Mouse (Mus musculus) olfactory bulb, adult 2 months (tissue): ENCODE measurements around the gene Olfr826.

Source experiments
- CTCF ChIP-seq: fragments of 200-500 bp; IDR thresholded peaks from 2 replicates; pipeline ENCODE4 v1.5.1; 2012; ENCODE audit warnings: low read depth, mild to moderate bottlenecking, low read length, moderate library complexity; ENCODE audit not compliant: insufficient read depth
- POLR2A ChIP-seq: fragments of 200-500 bp; IDR thresholded peaks from 2 replicates; pipeline ENCODE4 v1.6.1; 2012; ENCODE audit warnings: mild to moderate bottlenecking, low read depth, low read length, moderate library complexity; ENCODE audit not compliant: insufficient read depth

DNA sequence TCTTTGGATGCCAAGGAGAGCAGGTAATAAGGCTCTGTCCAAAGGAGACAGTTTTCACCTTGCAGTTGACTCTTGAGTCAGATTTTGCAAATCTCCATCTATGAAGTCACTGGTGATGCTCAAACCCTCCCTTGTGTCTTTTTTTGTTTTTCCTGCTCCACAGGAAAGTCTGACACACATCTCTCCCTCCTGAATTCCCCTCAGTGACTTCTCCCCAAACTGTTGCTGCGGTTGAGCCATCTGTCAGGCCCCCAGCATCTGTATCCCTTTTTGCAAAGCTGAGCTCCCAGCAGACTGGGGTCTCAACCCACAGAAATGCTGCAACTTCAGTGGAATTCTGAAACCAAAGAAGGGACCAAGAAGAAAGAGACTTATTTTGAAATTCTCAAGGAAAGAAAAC, 48.1 kb upstream of the Olfr826 start:
- no peak for TF ChIP-seq CTCF
- TF ChIP-seq POLR2A, result no peak
